In genomic region chr7:78695200-78695599, GRCm38 (mm10) we compare ENCODE assay signal across 19 mouse cellular contexts. TPM values are rescaled to one million over a fixed set of nuclear protein-coding genes. Genes with fewer than 3 reads are reported as not detected.
"Had no signal": no experiment of that assay in that cellular context is flagged by ENCODE, and none has a peak within 500 bp of the region (broad histone marks: within the 10 kb centered on the region; RNA-seq: fewer than 3 reads in every experiment).

No protein-coding gene starts in this region.

- DNase-seq: gastrocnemius, postnatal 14 days; gastrocnemius, postnatal 36 days; heart, adult 11 months; heart, adult 2 months; heart, postnatal 14 days; heart, postnatal 36 days; kidney, adult 11 months; kidney, adult 2 months; kidney, adult 9 months; kidney, postnatal 10 days; kidney, postnatal 25 days; kidney, postnatal 4 days; layer of hippocampus, adult 9-11 months; layer of hippocampus, postnatal 36 days; left cerebral cortex, postnatal 4 days had no signal

- ATAC-seq: hindbrain, postnatal 0 days; intestine, embryonic 16.5 days; liver, embryonic 12.5 days had no signal

RNA-seq across cellular contexts. Expression of gene Ntrk3, which starts 42.6 kb away (rescaled TPM):
- total RNA-seq: hematopoietic stem cell, adult 5-6 weeks had no signal
